Mouse (Mus musculus) lung, postnatal 0 days (tissue): ENCODE data around the gene Syncrip.
"Not testable (repeated sequence)": the region's sequence is repeated elsewhere in the genome, so short reads cannot be mapped to it uniquely, and the experiment has no call there.

ENCODE experiments used
- CTCF ChIP-seq: IDR thresholded peaks from 2 replicates; pipeline ENCODE4 v1.5.1; 2016; ENCODE audit warnings: antibody characterized with exemption, mild to moderate bottlenecking
- EP300 ChIP-seq: IDR thresholded peaks from 2 replicates; pipeline ENCODE4 v1.6.1; 2016; ENCODE audit warnings: antibody characterized with exemption, mild to moderate bottlenecking, control low read depth

DNA sequence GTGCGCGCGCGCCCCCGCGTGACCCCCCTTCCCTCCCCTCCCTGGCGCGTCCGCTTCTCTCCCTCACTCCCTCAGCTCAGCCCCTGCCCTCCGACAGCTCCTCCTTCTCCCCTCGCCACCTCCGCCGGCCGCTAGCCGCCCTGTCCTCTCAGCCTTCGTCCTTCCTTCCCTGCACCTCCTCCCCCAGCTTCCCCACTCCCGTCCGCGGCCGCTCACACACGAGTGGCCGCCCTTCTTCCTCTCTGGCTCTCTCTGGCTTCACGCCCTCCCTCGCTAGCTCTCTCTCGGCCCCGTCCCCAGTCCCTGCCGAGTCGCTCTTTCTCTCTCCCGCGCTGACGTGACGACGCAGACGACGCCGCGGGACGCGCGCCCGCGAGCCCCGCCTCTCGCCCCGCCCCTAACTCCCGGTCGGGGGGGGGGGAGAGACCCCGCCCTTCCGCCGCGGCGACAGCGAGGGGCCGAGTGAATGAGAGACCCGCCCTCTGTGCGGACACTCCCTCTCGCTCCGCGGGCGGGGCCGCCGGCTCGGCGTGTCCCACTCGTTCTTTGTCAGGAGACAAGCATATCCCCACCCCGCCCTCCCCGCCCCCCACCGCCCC, at the start of gene Syncrip:
- TF ChIP-seq EP300, CTCF: not testable (repeated sequence)
